Mouse (Mus musculus) heart, embryonic 14.5 days (tissue): ENCODE results near the gene Abca4. TPM values are rescaled to one million over a fixed set of nuclear protein-coding genes. Genes with fewer than 3 reads are reported as not detected.
"Not testable (repeated sequence)": the region's sequence is repeated elsewhere in the genome, so short reads cannot be mapped to it uniquely, and the experiment has no call there.

Source experiments
- ATAC-seq: fragments of 200-750 bp; cut with Nextera tagmentation; 2 replicates; pipeline ENCODE4 v1.8.0; 2017; ENCODE audit warnings: low read depth, moderate TSS enrichment; ENCODE audit not compliant: insufficient number of reproducible peaks, insufficient read depth, low FRiP score
- H3K27ac ChIP-seq, 2 experiments: fragments of 200-500 bp in 1 of 2; fragments of 300-500 bp in 1 of 2; sonication (generic) in 1 of 2; replicated peaks in 1 of 2; 2 replicates each; pipeline ENCODE4 v1.5.1; 2012 to 2014; ENCODE audit warnings: low read depth in 2 of 2, low read length in 2 of 2, control low read depth in 1 of 2, mild to moderate bottlenecking in 1 of 2, mixed read lengths in 1 of 2; ENCODE audit not compliant: control insufficient read depth in 1 of 2, insufficient read depth in 1 of 2
- H3K27me3 ChIP-seq: fragments of 300-500 bp; sonication (generic); 2 replicates; pipeline ENCODE4 v1.6.1; 2014; ENCODE audit warnings: mild to moderate bottlenecking, low read length, control low read depth; ENCODE audit not compliant: control insufficient read depth, insufficient read depth
- H3K36me3 ChIP-seq: fragments of 300-500 bp; sonication (generic); 2 replicates; pipeline ENCODE4 v1.6.1; 2014; ENCODE audit warnings: mild to moderate bottlenecking, control low read depth, low read length, mixed read lengths; ENCODE audit not compliant: control insufficient read depth, insufficient read depth
- H3K4me1 ChIP-seq, 2 experiments: fragments of 200-500 bp in 1 of 2; fragments of 300-500 bp in 1 of 2; sonication (generic) in 1 of 2; 2 replicates each; pipeline ENCODE4 v1.6.1; 2012 to 2014; ENCODE audit warnings: low read length in 2 of 2, control low read depth in 1 of 2, mixed read lengths in 1 of 2; ENCODE audit not compliant: control insufficient read depth in 2 of 2, insufficient read depth in 2 of 2
- H3K4me2 ChIP-seq: fragments of 300-500 bp; sonication (generic); 2 replicates; pipeline ENCODE4 v1.6.1; 2014; ENCODE audit warnings: mild to moderate bottlenecking, low read length
- H3K4me3 ChIP-seq, 2 experiments: fragments of 200-500 bp in 1 of 2; fragments of 300-500 bp in 1 of 2; sonication (generic) in 1 of 2; 2 replicates each; pipeline ENCODE4 v1.5.1; 2012 to 2014; ENCODE audit warnings: low read length in 2 of 2, mild to moderate bottlenecking in 2 of 2, control low read depth in 1 of 2, low read depth in 1 of 2, moderate library complexity in 1 of 2; ENCODE audit not compliant: control insufficient read depth in 1 of 2, insufficient read depth in 1 of 2
- H3K9ac ChIP-seq: fragments of 300-500 bp; sonication (generic); 2 replicates; pipeline ENCODE4 v1.6.1; 2014; ENCODE audit warnings: mild to moderate bottlenecking, low read length
- H3K9me3 ChIP-seq: fragments of 300-500 bp; sonication (generic); 2 replicates; pipeline ENCODE4 v1.6.1; 2016; ENCODE audit warnings: low read length, control low read depth; ENCODE audit not compliant: control insufficient read depth
- WGBS: fragments of 180-500 bp; shearing (Covaris S2); extraction: QIAGEN DNeasy Blood & Tissue Kit; methylation state at CpG from one replicate; pipeline ENCODE4 v1.1.7; 2014; 5-methylcytosine and 5-hydroxymethylcytosine counted together
- polyA plus RNA-seq: library from polyadenylated mRNA; unstranded; fragments of >200 nt; fragmentation: Nextera tagmentation; extraction: Ambion mirVana; gene quantifications from 2 replicates; pipeline ENCODE4 v1.2.1, GENCODE M21; 2014

Abca4 gene
- polyA plus RNA-seq, 1 experiment from 2014 or later: 3.9 TPM

DNA sequence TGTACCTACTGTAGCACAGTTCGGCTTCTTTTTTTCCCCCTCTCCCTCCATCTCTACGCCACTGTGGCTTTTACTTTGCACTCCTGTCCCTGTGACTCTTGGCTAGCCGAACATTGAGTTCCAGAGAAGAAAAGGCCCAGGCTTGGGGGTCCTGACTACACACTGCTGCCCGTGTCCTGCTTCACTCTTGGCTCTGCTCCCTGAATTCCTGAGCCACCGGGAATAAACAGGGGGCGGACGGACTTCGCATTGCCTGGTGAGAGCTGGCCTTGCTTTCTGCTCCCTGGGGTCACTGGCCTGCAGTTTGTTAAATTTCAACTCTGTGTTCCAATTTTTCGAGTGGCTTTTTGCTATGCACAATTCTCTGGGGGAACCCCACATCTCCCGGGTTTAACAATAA is 30.1 kb downstream of the Abca4 start:
- Histone ChIP-seq H3K27ac (peak overlapping the region; percentile 56 to 83), H3K4me2 (peak overlapping the region; percentile 39), H3K4me1 (peaks cover 22 to 25% of the 10 kb centered on the region in 2 experiments), H3K27me3 (no peaks in the 10 kb centered on the region), H3K9me3 (no peaks in the 10 kb centered on the region), H3K9ac (peak overlapping the region; percentile 55; the same call in 1 of the 2 replicates), H3K4me3 (no peak overlapping the region), H3K36me3 (no peaks in the 10 kb centered on the region)
- ATAC-seq: no peak; the same call in 1 of the 2 replicates
- WGBS: 10% methylated on average over 10 of the region's 10 CpGs

DNA sequence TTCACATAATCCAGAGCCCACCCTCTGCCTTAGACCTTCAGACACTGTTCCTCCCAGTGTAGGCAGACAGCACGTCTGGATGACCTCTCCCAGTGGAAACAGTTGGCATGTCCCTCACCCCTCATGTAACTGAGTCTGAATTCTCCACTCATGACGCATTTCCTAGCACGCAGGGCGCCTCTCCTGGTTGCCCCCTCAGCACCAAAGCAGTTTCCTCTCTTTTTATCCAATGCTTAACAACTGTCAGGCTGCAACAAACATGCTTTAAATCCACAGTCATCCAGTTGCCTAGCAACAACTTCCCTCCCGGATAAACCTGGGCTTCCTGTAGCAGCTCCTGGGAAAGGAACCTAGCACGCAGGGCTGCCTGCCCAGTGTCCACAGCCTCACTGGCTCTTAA is 33.9 kb downstream of the Abca4 start:
- H3K4me3 ChIP-seq: no peak overlapping the region
- H3K4me1 ChIP-seq: peaks cover 19 to 20% of the 10 kb centered on the region in 2 experiments
- H3K9ac ChIP-seq: peak overlapping the region; percentile 21; the same call in 1 of the 2 replicates
- no peaks in the 10 kb centered on the region for H3K27me3 ChIP-seq
- 12% methylated on average over 6 of the region's 6 CpGs for WGBS
- no peak overlapping the region for H3K4me2 ChIP-seq
- H3K27ac ChIP-seq: peak overlapping the region; percentile 68 to 73
- H3K9me3 ChIP-seq: no peaks in the 10 kb centered on the region
- ATAC-seq: peak; percentile 80
- H3K36me3 ChIP-seq: no peaks in the 10 kb centered on the region

DNA sequence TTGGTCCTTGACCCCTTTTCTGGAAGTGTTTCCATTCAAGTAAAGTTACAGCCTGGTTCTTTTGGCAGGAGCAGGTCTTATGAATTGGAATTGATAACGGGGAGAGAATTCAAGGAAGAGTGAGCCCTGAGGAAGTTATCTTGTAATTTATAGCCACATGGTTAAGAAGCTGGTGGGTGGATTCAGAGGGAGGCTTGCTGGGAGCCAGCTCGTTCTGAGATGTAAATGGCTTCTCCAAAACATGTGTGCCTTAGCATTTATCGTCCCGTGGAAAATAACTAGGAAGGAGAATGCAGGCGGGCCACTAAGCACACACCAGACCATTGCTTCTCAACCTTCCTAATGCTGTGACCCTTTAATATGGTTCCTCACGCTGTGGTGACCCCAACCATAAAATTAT is 34.9 kb downstream of the Abca4 start:
- H3K4me2 ChIP-seq: no peak overlapping the region
- H3K27me3 ChIP-seq: no peaks in the 10 kb centered on the region
- peak overlapping the region in 1 of 2 experiments; percentile 34; a peak in 2 of 4 replicates for H3K27ac ChIP-seq
- H3K4me3 ChIP-seq: no peak overlapping the region
- ATAC-seq: no peak
- H3K9me3 ChIP-seq: no peaks in the 10 kb centered on the region
- 79% methylated on average over 6 of the region's 6 CpGs for WGBS
- no peaks in the 10 kb centered on the region for H3K36me3 ChIP-seq
- peaks cover 10% of the 10 kb centered on the region in 2 experiments for H3K4me1 ChIP-seq
- no peak overlapping the region for H3K9ac ChIP-seq

DNA sequence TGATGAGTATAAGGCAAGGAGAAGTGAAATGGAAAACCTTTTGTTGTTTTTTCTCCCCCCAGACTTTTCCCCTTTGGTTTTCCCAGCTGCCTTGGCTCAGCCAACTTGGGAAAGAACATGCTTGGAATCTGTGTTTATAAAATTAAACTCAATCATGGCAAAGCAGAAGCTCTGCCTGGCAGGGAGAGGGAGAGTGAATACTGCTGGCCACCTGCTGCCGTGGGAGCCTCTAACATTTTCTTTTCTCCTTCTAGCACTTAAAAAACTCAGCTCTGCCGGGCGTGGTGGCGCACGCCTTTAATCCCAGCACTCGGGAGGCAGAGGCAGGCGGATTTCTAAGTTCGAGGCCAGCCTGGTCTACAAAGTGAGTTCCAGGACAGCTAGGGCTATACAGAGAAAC is 37.4 kb downstream of the Abca4 start:
- not testable (repeated sequence) for H3K4me3 ChIP-seq, H3K4me2 ChIP-seq, H3K27ac ChIP-seq, ATAC-seq, H3K4me1 ChIP-seq, H3K36me3 ChIP-seq, H3K9ac ChIP-seq, H3K27me3 ChIP-seq, H3K9me3 ChIP-seq
- WGBS: 87% methylated on average over 8 of the region's 8 CpGs

DNA sequence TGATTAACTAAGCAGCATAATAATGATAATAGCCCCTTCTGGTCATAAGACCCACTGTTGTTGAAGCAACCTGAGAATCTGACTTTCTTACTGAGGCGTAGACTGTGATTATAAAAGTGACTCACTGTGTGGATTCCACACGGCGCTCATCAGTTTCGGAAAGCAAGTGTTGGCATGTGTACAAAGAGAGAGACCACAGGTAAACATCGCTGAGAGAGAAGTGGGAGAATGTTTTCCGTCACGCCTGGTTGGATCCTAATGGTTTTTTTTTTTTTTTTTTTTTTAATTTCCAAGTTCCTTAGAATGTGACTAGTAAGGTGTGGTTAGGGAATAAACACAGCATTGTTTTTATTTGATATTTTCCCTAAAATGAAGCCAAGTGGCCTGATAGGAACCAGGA is 38.1 kb downstream of the Abca4 start:
- Histone ChIP-seq H3K9ac (no peak overlapping the region), H3K4me1 (peaks cover 0 to 7% of the 10 kb centered on the region in 2 experiments; a peak in 1 of 4 replicates), H3K4me2 (no peak overlapping the region), H3K36me3 (no peaks in the 10 kb centered on the region), H3K9me3 (no peaks in the 10 kb centered on the region), H3K27me3 (no peaks in the 10 kb centered on the region), H3K27ac (no peak overlapping the region), H3K4me3 (no peak overlapping the region)
- WGBS: 69% methylated on average over 7 of the region's 7 CpGs
- ATAC-seq: no peak

DNA sequence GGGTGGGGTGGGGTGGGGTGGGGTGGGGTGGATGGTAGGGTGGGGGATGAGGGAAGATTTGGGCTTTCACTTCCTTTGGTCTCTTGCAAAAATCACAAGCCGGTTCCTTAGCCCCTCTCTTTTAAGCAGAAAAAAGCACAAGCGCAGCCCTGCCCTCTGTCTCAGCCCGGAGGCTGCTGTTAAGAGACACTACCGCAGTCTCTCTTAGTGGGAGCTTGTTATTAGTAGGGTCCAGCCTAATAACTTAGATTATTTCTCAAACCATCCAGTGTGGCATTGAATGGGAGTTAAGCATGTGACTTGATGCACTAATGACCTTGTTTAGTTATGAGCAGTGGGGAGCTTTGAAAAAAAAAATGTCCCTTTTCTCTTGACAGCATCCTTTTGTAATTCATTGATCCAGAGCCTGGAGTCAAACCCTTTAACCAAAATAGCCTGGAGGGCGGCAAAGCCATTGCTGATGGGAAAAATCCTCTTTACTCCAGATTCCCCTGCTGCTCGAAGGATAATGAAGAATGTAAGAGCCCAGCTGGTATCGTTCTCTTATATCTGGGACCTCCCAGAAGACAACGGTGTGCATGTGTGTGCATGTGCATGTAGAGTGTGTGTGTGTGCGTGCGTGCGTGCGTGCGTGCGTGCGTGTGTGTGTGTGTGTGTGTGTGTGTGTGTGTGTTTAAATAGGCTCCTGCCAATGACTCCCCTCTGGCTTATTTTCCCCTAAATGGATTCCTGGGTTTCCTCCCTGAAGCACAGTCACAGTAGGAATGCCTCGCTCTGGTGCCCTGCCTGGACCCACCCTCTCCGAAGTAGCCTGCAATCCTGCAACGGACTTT is 41.1 kb downstream of the Abca4 start:
- H3K9ac ChIP-seq: no peak overlapping the region
- WGBS: 72% methylated on average over 18 of the region's 18 CpGs
- no peak overlapping the region for H3K27ac ChIP-seq
- no peaks in the 10 kb centered on the region for H3K36me3 ChIP-seq
- no peaks in the 10 kb centered on the region for H3K27me3 ChIP-seq
- no peak overlapping the region for H3K4me3 ChIP-seq
- H3K9me3 ChIP-seq: no peaks in the 10 kb centered on the region
- peaks cover 11 to 13% of the 10 kb centered on the region in 2 experiments for H3K4me1 ChIP-seq
- ATAC-seq: no peak
- H3K4me2 ChIP-seq: no peak overlapping the region

DNA sequence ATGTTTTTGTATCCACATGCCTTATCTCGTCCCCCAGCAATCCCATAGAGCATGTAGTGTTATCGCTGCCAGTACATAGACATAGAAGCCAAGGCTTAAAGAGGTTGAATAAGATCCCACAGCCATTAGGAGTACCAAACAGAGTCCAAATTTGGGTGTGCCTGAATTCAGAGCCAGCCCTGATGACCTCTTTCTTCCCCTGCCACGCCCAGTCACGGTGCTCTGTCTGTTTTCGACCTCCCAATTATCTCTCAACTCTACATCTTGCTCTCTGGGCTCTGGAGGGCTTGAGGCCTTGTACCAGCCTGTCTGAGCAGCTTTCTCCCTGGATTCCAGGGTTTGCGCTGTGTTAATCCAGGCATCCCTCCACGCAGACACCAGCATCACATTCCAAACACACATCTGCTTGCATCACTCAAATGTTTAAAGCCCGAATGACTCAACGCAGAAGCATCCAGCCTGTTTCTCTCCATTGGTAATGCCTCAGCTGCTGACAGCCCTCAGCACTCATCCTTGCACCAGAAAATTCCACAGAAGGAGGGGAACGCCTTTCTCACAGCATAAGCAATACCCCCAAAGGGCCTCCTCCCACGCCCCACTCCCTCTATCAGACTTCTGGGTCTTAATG is 43.9 kb downstream of the Abca4 start:
- 28% methylated on average over 11 of the region's 11 CpGs for WGBS
- no peaks in the 10 kb centered on the region for H3K27me3 ChIP-seq

More for the DNA sequence above, 43.9 kb downstream of the Abca4 start:
- Histone ChIP-seq H3K9ac (no peak overlapping the region), H3K27ac (peak overlapping the region; percentile 6 to 44; a peak in 2 of 4 replicates), H3K36me3 (no peaks in the 10 kb centered on the region), H3K9me3 (no peaks in the 10 kb centered on the region), H3K4me1 (peaks cover 11 to 13% of the 10 kb centered on the region in 2 experiments), H3K4me3 (no peak overlapping the region), H3K4me2 (0 out of 2 replicates have a peak overlapping the region, but pooled peaks have one; percentile 0)
- peak; percentile 47; the same call in 1 of the 2 replicates for ATAC-seq
